In genomic region chr2:154713083-154713482, GRCm38 (mm10) we compare ENCODE assay signal across 11 mouse cellular contexts. TPM values are rescaled to one million over a fixed set of nuclear protein-coding genes. Genes with fewer than 3 reads are reported as not detected.
DNase-seq lines count a peak whose midpoint lies in the region; ATAC-seq lines count a peak whose summit lies in the region.
"Had no signal": no experiment of that assay in that cellular context is flagged by ENCODE, and none has a peak within 500 bp of the region (broad histone marks: within the 10 kb centered on the region; RNA-seq: fewer than 3 reads in every experiment).

No protein-coding gene starts in this region.

- H3K4me2 ChIP-seq in neural tube, embryonic 11.5 days (ENCODE audit: low read depth): no peak overlapping the region

- ATAC-seq in frontal cortex, adult (ENCODE audit: low TSS enrichment): peak; percentile 55; the same call in 1 of the 2 replicates
- ATAC-seq in neural tube, embryonic 11.5 days (ENCODE audit: insufficient read depth, low FRiP score, low TSS enrichment): no peak
- ATAC-seq in megakaryocyte progenitor cell, adult 5-6 weeks (replicated peaks; ENCODE audit: poor library complexity): peak; percentile 57

- no peak overlapping the region for H3K4me3 ChIP-seq in neural tube, embryonic 11.5 days (ENCODE audit: low read depth, low read length)
- H3K4me3 ChIP-seq: erythroblast, embryonic 14.5 days had no signal

- WGBS in neural tube, embryonic 11.5 days: 68% methylated on average over 6 of the region's 6 CpGs

- H3K27me3 ChIP-seq in neural tube, embryonic 11.5 days (ENCODE audit: control insufficient read depth, insufficient read depth, low read length): no peaks in the 10 kb centered on the region

- no peak overlapping the region for H3K9ac ChIP-seq in neural tube, embryonic 11.5 days (ENCODE audit: low read length)

- H3K36me3 ChIP-seq in neural tube, embryonic 11.5 days (ENCODE audit: control insufficient read depth, insufficient read depth, low read length): no peaks in the 10 kb centered on the region

- intact Hi-C loops in gastrocnemius, postnatal 36 days (cut with DNase I): no loop called here

- H3K27ac ChIP-seq in neural tube, embryonic 11.5 days (ENCODE audit: low read depth, low read length): no peak overlapping the region

- DNase-seq in frontal cortex, postnatal 14 days (ENCODE audit: low spot score in 2 of 2): no peak
- DNase-seq in neural tube, embryonic 11.5 days (ENCODE audit: low spot score): peak; percentile 12
- DNase-seq in neural tube, embryonic 10.5 days (ENCODE audit: extremely low spot score, low spot score): no peak
- DNase-seq in R1 (ENCODE audit: low read depth, low spot score): peak; percentile 71
- DNase-seq in gastrocnemius, postnatal 36 days: no peak
- DNase-seq in cerebellum, adult 18-20 months: no peak
- DNase-seq: heart, postnatal 4 days had no signal

- H3K4me1 ChIP-seq in neural tube, embryonic 11.5 days (ENCODE audit: control insufficient read depth, insufficient read depth, low read length): no peaks in the 10 kb centered on the region

- no peaks in the 10 kb centered on the region for H3K9me3 ChIP-seq in neural tube, embryonic 11.5 days (ENCODE audit: control insufficient read depth, low read length)

RNA-seq across cellular contexts. Expression of gene Gm14214, which starts 56.7 kb away (rescaled TPM):
- polyA plus RNA-seq in neural tube, embryonic 11.5 days (2014; fragmentation: Nextera tagmentation; extraction: Ambion mirVana): not detected in 2 replicates
- not detected in 2 replicates for total RNA-seq in megakaryocyte progenitor cell, adult 5-6 weeks (2015)
- not detected in 2 replicates for total RNA-seq in megakaryocyte progenitor cell, adult 5-6 weeks (2017)
- total RNA-seq in gastrocnemius, postnatal 36 days (2021): not detected
- total RNA-seq: heart, postnatal 4 days; left cerebral cortex, adult 8-10 months had no signal
- polyA plus RNA-seq: erythroblast, embryonic 14.5 days had no signal

Comparison
In these comparisons a context has a peak if more than half of its experiments do, and no peak if none do; other contexts are left out.
1. DNase-seq: peak in neural tube, embryonic 11.5 days (single experiment) and R1 (single experiment); none in frontal cortex, postnatal 14 days (0 of 2), neural tube, embryonic 10.5 days (single experiment), gastrocnemius, postnatal 36 days (0 of 2) and cerebellum, adult 18-20 months (0 of 2).